Mouse (Mus musculus): ENCODE data around the gene Tmem51.
"Not testable (repeated sequence)": the region's sequence is repeated elsewhere in the genome, so short reads cannot be mapped to it uniquely, and the experiment has no call there.

The Tmem51 gene

DNA sequence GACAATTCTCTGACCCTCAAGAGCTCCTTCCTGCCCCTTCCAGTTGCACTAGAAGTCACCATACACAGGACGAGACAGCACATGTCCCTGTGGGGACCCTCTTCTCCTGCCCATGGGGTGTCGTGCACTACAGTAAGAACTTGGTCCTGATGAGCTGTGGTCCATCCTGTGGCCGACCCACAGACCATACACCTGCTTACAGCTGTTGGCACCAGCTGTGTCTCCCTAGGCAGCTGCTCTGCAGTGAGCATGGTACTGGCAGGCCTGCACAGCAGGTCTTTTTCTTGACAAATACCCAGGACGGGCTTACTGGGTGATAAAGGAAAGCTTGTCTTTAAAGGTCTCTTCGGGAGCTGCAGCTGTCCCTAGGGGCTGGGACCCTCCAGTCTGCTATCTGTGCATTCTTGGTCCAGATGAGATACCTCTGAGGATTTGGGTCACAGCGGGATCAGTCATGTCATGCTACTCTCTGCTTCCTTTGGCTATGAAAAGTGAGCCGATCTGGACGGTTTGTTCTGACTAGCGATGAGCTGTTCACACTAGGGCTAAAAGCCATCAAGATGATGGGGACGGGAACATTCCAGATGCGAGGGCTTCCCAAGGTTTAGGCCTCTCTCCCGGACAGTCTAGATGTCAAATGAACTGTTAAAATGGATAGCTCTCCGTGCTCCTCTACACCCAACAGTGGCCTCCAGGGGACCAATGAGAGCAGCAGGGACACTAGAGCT is 24.8 kb downstream of the Tmem51 start:
- DNase-seq (ENCODE audit: low spot score): no peak

DNA sequence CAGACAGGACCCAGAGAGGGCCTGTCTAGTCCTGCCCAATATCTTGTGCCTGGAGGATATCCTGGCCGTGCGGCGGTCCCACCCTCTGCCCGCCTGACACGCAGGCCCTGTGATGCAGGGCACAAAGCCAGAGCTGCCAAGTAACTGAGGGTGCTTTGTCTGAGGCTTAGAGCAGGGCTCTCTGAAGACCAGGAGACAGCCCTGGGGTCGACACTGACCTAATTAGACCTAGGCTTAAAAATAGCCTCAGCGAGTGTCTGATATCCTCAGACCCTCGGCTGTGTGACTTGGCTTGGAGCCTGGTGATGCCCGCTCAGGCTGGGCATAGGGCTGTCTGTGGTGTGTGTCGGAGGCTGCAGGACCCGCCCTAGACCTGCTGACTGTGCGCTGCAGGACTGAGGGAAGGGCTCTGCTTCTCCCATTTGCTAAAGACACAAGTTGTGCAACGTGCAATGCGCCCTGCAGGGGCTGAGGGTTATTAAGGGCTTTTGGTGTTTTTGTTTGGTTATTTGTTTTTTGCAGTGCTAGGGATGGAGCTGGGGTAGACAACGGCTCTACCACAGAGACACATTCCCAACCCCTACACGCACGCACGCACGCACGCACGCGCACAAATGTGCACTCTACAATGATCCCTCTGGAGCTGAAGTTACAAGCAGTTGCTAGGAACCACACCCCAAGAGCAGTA is 26.4 kb downstream of the Tmem51 start:
- DNase-seq (ENCODE audit: low spot score): no peak

DNA sequence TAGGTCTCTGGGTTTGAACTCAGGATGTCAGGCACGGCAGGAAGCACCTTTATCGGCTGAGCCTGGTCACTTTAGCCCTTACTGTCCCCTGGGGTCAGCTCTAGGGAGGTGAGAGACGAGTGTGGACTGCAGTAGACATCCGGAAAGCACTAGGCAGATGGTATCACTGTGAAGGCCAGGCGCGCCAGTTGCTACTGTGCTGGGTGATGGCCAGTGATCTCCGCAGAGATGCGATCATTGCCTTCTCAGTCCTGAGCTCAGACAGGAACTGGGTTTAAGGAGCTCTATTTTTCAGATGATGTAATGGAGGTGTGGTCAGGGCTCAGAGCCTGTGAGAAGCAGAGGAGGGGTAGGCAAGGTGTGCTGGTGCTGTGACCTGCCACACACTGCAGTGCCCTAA is 28.5 kb downstream of the Tmem51 start:
- DNase-seq (ENCODE audit: low spot score): no peak

- no peak for DNase-seq (ENCODE audit: low spot score)
Measured at GRCm38 (mm10) chr4:142054580-142054979, 29.5 kb downstream of the Tmem51 start.

DNA sequence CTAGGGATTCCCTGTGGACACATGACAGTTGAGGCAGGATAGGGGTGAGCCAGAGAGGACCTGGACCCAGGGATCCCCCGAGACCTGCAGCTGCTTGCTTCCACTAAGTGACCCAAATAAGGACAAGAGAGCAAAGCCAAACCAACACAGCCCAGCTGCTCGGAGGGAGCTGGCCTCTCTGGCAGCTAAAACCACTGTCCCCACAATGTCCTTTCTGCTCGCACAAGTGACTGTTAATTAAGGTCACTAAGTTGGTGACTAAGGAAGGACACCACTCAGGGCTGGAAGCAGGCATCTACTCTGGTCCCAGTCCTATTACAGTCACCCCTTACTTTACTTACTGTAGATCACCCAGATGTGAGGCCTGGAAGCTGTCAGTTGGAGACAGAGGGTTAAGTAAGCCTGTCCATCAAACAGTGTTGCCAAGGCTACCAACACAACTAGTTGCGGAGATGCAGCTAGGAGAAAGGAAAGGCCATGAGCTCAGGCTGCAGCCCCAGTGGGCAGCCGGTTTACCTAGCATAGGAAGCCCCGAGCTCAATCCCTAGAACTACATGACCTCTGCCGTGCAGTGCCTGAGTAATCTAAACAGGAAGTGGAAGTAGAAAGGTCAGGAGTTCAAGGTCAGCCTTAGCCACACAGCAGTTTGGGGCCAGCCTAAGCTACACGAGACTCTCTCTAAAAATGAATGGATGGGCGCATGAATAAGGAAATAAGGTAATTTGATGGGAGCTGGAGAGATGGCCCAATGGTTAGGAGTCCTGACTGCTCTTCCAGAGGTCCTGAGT is 30.2 kb downstream of the Tmem51 start:
- DNase-seq (ENCODE audit: low spot score): no peak

DNA sequence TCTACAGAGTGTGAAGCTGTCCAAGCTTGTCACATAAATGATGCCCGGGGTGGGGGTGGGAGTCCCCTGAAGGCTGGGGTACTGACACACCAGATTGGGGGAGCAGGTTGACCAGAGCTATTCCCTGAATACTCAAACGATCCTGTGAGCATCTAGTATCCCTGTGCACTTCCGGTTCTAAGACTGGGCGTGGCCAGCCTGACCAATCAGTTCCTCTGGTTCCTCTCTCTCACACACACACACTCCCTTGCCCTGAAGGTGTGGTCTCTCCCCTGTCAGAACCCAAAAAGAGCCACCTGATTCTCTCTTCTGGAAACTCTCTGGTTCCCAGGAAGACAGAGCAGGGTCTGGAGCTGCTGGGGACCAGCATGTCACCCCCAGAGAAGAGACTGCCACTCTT is 30.8 kb downstream of the Tmem51 start:
- no peak for DNase-seq (ENCODE audit: low spot score)

- no peak for DNase-seq (ENCODE audit: low spot score)
Measured at GRCm38 (mm10) chr4:142052391-142053132, 31.5 kb downstream of the Tmem51 start.

DNA sequence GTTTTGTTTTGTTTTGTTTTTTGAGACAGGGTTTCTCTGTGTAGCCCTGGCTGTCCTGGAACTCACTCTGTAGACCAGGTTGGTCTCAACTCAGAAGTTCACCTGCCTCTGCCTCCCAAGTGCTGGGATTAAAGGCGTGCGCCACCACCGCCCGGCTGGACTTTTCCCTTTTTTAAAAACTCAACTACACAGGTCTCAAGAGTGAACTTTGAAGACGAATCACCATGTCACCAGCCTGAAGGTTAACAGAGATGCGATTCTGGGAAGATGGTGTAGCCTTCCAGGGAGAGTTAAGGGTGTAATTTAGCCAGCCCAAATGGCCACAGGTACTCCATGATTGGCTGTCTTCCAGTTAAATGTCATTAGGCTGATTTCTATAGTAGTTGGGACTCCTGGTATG is 32.2 kb downstream of the Tmem51 start:
- not testable (repeated sequence) for DNase-seq (ENCODE audit: low spot score)

DNA sequence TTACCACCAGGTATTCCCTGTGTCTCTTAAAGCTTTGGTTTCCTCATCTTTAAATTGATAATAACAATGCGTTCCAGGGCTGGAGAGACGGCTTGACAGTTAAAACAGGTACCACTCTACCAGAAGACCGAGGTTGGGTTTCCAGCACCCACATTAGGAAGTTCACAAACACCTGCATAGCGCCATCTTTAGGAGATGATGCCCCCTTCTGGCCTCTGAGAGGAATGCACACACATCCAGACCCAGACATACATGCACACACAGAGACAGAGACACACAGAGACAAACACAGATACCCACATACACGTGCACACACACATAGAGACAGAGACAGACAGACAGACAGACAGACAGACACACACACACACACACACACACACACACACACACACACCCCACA is 34.1 kb downstream of the Tmem51 start:
- no peak for DNase-seq (ENCODE audit: low spot score)

DNA sequence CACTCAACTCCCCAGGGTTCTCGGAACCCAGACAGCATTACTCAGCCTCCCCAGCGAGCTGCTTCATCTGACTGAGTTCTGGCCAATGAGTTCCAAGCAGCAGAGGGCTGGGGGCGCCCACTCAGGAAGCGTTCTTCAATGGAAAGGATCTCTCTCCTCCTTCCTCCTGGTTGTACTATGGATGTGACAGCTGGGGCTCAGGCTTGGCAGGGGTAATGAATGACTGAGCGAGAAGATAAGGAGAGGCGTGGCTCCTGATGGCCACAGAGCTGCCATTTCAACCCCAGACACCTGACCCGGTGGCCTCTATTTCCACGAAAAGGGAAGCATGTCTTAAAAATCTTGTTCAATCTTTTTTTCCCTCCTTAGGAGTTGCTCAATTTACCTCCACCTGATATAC is 35.7 kb downstream of the Tmem51 start:
- DNase-seq (ENCODE audit: low spot score): no peak

DNA sequence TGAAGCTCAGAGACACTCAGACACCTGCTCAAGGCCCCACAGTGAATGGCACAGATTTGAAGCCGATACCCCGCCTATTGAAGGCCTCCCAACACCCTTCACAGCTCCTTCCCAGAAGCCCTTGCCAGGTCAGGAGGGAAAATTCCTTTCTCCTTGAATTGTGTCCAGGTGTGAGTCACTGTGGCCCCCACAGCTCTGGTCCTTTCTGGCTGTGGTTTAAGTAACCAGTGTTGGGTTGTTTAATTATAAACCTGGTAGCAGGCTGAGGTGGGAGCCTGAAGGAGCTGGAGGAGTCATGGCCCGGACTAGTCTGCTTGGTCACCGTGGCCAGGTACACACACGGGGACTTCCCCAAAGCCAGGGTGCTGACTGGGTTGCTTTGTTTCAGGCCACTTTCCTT is 37.1 kb downstream of the Tmem51 start:
- no peak for DNase-seq (ENCODE audit: low spot score)

DNA sequence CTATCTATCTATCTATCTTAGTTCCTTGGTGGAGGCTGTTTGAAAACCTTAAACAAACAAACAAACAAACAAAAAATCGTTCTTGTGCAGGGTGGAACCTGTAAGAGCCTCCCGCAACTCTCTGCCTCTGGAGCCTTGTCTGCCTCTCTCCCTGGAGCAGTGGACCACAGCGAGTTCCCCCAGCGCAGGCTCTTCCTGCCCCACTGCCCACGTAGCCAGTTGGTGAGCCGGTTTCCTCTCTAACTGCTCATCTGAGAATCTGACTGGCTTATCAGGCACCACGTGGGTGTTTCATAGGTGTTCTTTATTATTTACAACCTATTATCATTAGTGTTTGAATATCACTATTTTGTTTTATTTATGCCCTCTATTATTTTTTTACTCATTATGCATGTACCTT is 37.6 kb downstream of the Tmem51 start:
- DNase-seq (ENCODE audit: low spot score): no peak

DNA sequence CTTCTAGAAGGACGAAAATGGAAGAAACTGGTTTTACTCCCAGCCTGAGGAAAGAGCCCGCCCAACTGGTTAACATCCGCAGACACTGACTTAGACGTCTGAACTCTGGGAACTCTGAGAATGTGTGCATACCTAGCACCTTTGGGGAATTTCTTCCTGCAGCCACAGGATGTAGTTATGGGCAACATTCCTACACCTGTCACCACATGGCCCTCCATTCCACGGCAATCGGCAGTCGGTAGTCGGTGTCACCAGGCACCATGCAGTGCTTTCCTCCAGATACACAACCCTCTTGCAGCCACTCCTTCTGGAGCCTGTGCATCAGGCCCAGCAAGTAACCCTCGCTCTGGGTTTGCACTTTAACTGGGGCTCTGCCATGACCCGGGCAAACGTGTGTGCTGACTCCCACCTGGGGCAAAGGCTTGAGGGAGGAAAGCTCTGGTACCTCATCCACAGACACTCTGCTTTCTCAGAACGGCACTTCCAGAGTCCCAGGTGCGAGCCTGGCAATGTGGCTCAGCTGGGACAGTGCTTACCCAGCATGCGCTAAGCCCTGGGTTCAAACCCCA is 38.4 kb downstream of the Tmem51 start:
- no peak for DNase-seq (ENCODE audit: low spot score)

DNA sequence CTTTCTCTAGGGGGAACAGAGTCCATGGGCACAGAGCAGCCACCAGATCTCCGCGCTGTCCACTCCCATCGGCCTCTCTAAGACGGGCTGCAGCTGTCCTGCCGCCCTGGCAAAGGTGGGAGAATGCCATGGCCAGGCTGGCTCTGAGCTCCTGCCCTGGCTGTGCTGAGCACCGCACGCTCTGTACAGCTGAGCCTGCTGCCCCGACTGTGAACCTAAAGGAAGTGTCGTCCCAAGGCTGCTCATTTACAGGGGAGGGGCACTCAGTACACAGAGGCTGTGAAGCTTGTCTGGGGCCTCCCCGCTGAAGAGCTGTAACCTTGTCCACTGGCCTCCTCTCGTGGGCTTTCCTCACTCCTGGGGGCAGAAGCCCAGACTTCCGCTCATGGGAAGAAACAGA is 39.7 kb downstream of the Tmem51 start:
- no peak for DNase-seq (ENCODE audit: low spot score)

DNA sequence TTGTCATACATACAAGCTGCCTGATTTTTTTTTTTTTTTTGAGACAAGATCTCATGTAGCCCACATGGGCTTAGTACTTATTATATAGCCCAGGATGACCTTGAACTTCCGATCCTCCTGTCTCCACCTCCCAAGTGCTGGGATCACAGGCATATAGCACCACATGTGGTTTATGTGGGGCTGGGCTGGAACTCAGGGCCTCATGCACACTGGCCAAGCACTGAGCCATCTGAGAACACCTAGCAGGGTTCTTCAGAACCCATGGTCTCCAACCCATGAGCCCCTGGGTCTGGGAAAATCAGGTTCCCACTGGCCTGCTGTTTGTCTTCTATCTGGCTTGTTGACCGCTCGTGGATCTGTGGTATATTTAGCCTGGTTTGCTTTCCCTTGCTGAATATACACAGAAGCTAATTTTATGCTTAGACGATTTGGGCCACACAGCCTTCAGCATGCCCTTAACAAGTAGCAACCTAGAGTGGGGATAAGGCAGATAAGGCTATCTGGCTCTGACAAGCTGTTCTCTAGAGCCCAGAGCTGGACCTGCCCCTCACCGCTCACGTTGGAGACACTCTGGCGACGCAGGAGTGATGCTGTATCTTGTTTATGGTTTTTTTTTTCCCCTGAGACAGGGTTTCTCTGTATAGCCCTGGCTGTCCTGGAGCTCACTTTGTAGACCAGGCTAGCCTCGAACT is 44.3 kb downstream of the Tmem51 start:
- no peak for DNase-seq (ENCODE audit: low spot score)

GRCm38 (mm10) chr4:142037897-142038296 is 46.2 kb downstream of the Tmem51 start:
- no peak for DNase-seq (ENCODE audit: low spot score)

DNA sequence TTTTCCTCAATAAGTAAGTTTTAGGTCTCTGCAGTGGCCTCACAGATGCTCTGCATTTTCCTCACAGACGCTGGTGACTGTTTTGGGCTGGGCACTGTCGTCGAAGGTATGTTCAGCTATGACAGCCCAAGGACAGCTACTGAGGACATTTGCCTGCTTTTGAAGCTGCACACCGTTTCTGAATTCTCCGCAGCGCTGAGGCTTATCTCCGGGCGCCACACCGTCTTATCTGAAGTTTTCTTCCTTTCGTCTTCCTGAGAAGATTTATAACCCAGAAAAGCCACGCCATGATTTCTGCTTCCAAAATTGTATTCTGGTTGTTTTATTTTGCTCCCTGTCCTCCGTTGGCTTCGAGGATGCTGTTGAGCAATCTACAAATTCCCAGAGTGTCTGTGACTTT is 55.6 kb downstream of the Tmem51 start:
- no peak for DNase-seq (ENCODE audit: low spot score)

GRCm38 (mm10) chr4:142026965-142027364 is 57.1 kb downstream of the Tmem51 start:
- no peak for DNase-seq (ENCODE audit: low spot score)

- no peak for DNase-seq (ENCODE audit: low spot score)
Measured at GRCm38 (mm10) chr4:142024536-142024935, 59.6 kb downstream of the Tmem51 start.

- no peak for DNase-seq (ENCODE audit: low spot score)
Measured at GRCm38 (mm10) chr4:142023166-142023565, 60.9 kb downstream of the Tmem51 start.

GRCm38 (mm10) chr4:142017686-142018085 is 66.4 kb downstream of the Tmem51 start:
- no peak for DNase-seq (ENCODE audit: low spot score)
